Mouse (Mus musculus) intestine, embryonic 16.5 days (tissue): ENCODE results near the gene Dixdc1. TPM values are rescaled to one million over a fixed set of nuclear protein-coding genes. Genes with fewer than 3 reads are reported as not detected.
A peak's percentile ranks its signal among the peaks of the same experiment; 100 is the strongest.

Experiments used
- ATAC-seq: fragments of 200-750 bp; cut with Nextera tagmentation; 2 replicates; pipeline ENCODE4 v1.8.0; 2017; ENCODE audit warnings: moderate TSS enrichment, moderate library complexity
- H3K27ac ChIP-seq: fragments of 300-500 bp; sonication (generic); 2 replicates; pipeline ENCODE4 v1.5.1; 2014; ENCODE audit warnings: mild to moderate bottlenecking, low read length
- H3K27me3 ChIP-seq: fragments of 300-500 bp; sonication (generic); replicated peaks from 2 replicates; pipeline ENCODE4 v1.6.1; 2014; ENCODE audit warnings: low read length, control low read depth, mixed read lengths; ENCODE audit not compliant: control insufficient read depth, insufficient read depth
- H3K36me3 ChIP-seq: fragments of 300-500 bp; sonication (generic); 2 replicates; pipeline ENCODE4 v1.6.1; 2014; ENCODE audit warnings: low read length, control low read depth; ENCODE audit not compliant: control insufficient read depth, insufficient read depth
- H3K4me1 ChIP-seq: fragments of 300-500 bp; sonication (generic); 2 replicates; pipeline ENCODE4 v1.6.1; 2014; ENCODE audit warnings: low read length, control low read depth, mixed read lengths; ENCODE audit not compliant: control insufficient read depth, insufficient read depth
- H3K4me2 ChIP-seq: fragments of 300-500 bp; sonication (generic); 2 replicates; pipeline ENCODE4 v1.6.1; 2014; ENCODE audit warnings: low read depth, low read length, control low read depth
- H3K4me3 ChIP-seq: fragments of 300-500 bp; sonication (generic); 2 replicates; pipeline ENCODE4 v1.5.1; 2014; ENCODE audit warnings: mild to moderate bottlenecking, low read length
- H3K9ac ChIP-seq: fragments of 300-500 bp; sonication (generic); 2 replicates; pipeline ENCODE4 v1.6.1; 2014; ENCODE audit warnings: low read depth, low read length
- H3K9me3 ChIP-seq: fragments of 300-500 bp; sonication (generic); 2 replicates; pipeline ENCODE4 v1.6.1; 2016; ENCODE audit warnings: low read length, control low read depth; ENCODE audit not compliant: control insufficient read depth
- WGBS: fragments of 180-500 bp; shearing (Covaris S2); extraction: QIAGEN DNeasy Blood & Tissue Kit; methylation state at CpG from one replicate; pipeline ENCODE4 v1.1.7; 2014; 5-methylcytosine and 5-hydroxymethylcytosine counted together
- polyA plus RNA-seq: library from polyadenylated mRNA; unstranded; fragments of >200 nt; fragmentation: Nextera tagmentation; extraction: Ambion mirVana; gene quantifications from 2 replicates; pipeline ENCODE4 v1.2.1, GENCODE M21; 2015

The Dixdc1 gene
- polyA plus RNA-seq, 1 experiment from 2014 or later, result 4.8 TPM

DNA sequence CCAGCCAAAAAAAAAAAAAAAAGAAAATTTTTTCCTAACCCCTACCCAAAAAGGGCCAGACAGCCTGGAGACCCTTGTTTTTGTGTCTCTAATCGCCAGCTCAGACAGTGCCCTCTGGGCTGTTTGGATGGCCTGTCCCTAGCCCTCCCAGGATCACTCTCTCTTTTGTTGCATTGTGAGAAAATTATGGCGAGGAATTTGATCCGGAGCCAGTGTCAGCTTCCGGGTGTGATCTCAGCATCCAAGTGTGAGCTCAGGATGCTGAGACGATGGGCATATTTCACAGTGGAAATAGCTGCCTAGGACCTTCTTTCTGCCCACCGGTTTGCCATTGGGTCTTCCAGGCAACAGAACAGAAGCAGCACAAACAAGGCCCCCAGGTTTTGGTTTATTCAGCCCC, 11.4 kb upstream of the Dixdc1 start:
- peaks cover 7% of the 10 kb centered on the region; the same call in 1 of the 2 replicates for H3K4me1 ChIP-seq
- no peak overlapping the region for H3K27ac ChIP-seq
- 78% methylated on average over 6 of the region's 6 CpGs for WGBS
- no peaks in the 10 kb centered on the region for H3K9me3 ChIP-seq
- H3K4me2 ChIP-seq, result no peak overlapping the region
- H3K27me3 ChIP-seq, result no peaks in the 10 kb centered on the region
- no peak overlapping the region for H3K4me3 ChIP-seq
- H3K9ac ChIP-seq, result no peak overlapping the region
- H3K36me3 ChIP-seq, result no peaks in the 10 kb centered on the region
- no peak for ATAC-seq

- H3K36me3 ChIP-seq, result no peaks in the 10 kb centered on the region
- peak within 1 kb of the TSS; percentile 55 for H3K4me2 ChIP-seq
- H3K27me3 ChIP-seq, result no peaks in the 10 kb centered on the region
- peak within 1 kb of the TSS; percentile 58 for H3K4me3 ChIP-seq
- no peaks in the 10 kb centered on the region for H3K9me3 ChIP-seq
- H3K27ac ChIP-seq, result peak within 1 kb of the TSS; percentile 93
- ATAC-seq, result peak; percentile 90
- H3K4me1 ChIP-seq, result no peaks in the 10 kb centered on the region
- under 1% methylated on average over 19 of the region's 19 CpGs for WGBS
- peak within 1 kb of the TSS; percentile 68 for H3K9ac ChIP-seq
These were observed 6.9 kb upstream of the Dixdc1 start, which contains the start of gene 2310030G06Rik for GRCm38 (mm10) chr9:50746214-50746677. 2310030G06Rik (minus strand) TSS chr9:50746536.

GRCm38 (mm10) chr9:50745806-50746205, 6.5 kb upstream of the Dixdc1 start:
- H3K4me2 ChIP-seq, result peak overlapping the region; percentile 55
- ATAC-seq, result peak; percentile 72
- no peaks in the 10 kb centered on the region for H3K9me3 ChIP-seq
- H3K4me3 ChIP-seq, result peak overlapping the region; percentile 58
- H3K4me1 ChIP-seq, result no peaks in the 10 kb centered on the region
- peak overlapping the region; percentile 68 for H3K9ac ChIP-seq
- peak overlapping the region; percentile 93 for H3K27ac ChIP-seq
- H3K36me3 ChIP-seq, result no peaks in the 10 kb centered on the region
- 11% methylated on average over 7 of the region's 7 CpGs for WGBS
- H3K27me3 ChIP-seq, result no peaks in the 10 kb centered on the region

GRCm38 (mm10) chr9:50742744-50743143, 3.4 kb upstream of the Dixdc1 start:
- no peak for ATAC-seq
- no peak overlapping the region for H3K27ac ChIP-seq
- 74% methylated on average over 2 of the region's 2 CpGs for WGBS
- H3K9ac ChIP-seq, result no peak overlapping the region
- peaks cover 5% of the 10 kb centered on the region; the same call in 1 of the 2 replicates for H3K4me1 ChIP-seq
- no peak overlapping the region for H3K4me3 ChIP-seq
- H3K4me2 ChIP-seq, result no peak overlapping the region
- H3K27me3 ChIP-seq, result no peaks in the 10 kb centered on the region
- no peaks in the 10 kb centered on the region for H3K36me3 ChIP-seq
- no peaks in the 10 kb centered on the region for H3K9me3 ChIP-seq

DNA sequence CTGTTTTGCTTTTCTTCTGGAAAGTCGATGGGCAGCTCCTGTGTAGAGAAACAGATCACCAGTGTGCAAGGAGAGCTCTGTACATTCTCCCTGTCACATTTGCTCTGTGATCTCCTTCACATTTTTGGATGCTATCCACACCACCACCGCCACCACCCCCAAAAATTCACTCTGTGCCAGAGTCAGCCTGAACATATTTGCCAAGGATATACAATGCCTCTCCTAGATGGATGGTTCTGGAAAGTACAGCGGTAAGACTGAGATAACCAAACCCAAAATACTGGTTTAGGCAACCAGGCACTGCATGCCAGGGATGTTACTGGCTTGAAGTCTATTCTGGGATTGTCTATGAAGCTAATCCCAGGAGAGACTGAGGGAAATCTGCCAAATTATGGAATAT, 2.9 kb upstream of the Dixdc1 start:
- no peak for ATAC-seq
- Histone ChIP-seq H3K36me3 (no peaks in the 10 kb centered on the region), H3K27ac (no peak overlapping the region), H3K4me1 (peaks cover 5% of the 10 kb centered on the region; the same call in 1 of the 2 replicates), H3K9ac (no peak overlapping the region), H3K9me3 (no peaks in the 10 kb centered on the region), H3K27me3 (no peaks in the 10 kb centered on the region), H3K4me3 (no peak overlapping the region), H3K4me2 (no peak overlapping the region)
- 82% methylated on average over 3 of the region's 3 CpGs for WGBS

- 86% methylated on average over 14 of the region's 14 CpGs for WGBS
- no peak overlapping the region for H3K27ac ChIP-seq
- no peaks in the 10 kb centered on the region for H3K9me3 ChIP-seq
- no peak for ATAC-seq
- no peak overlapping the region for H3K4me3 ChIP-seq
- H3K9ac ChIP-seq, result no peak overlapping the region
- H3K36me3 ChIP-seq, result no peaks in the 10 kb centered on the region
- H3K4me1 ChIP-seq, result peaks cover 5% of the 10 kb centered on the region; the same call in 1 of the 2 replicates
- no peak overlapping the region for H3K4me2 ChIP-seq
- H3K27me3 ChIP-seq, result no peaks in the 10 kb centered on the region
These were observed 1.8 kb upstream of the Dixdc1 start for GRCm38 (mm10) chr9:50740867-50741784.

DNA sequence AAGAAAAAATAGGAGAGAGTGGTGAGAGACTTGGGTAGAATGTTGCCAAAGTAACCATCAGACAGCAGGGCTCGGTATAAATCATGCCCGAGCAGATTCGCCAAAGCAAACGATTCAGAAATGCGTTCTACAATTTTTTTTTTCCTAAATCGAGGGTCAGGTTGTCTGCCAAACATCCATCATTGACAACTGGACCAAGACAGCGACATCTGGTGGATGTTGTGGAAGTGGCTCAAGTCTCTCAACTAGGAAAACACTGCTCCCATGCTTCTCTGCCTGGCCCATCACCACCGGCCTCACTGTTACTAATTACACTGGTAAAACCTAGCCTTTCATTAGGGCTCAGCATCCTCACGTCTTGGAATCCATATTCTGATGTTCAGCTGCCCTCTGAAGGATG, 4.3 kb downstream of the Dixdc1 start:
- Histone ChIP-seq H3K4me3 (no peak overlapping the region), H3K4me1 (peaks cover 5% of the 10 kb centered on the region; the same call in 1 of the 2 replicates), H3K4me2 (0 out of 2 replicates have a peak overlapping the region, but pooled peaks have one; percentile 19), H3K27me3 (no peaks in the 10 kb centered on the region), H3K36me3 (no peaks in the 10 kb centered on the region), H3K9ac (no peak overlapping the region), H3K9me3 (no peaks in the 10 kb centered on the region), H3K27ac (no peak overlapping the region)
- 4% methylated on average over 9 of the region's 9 CpGs for WGBS
- no peak for ATAC-seq

DNA sequence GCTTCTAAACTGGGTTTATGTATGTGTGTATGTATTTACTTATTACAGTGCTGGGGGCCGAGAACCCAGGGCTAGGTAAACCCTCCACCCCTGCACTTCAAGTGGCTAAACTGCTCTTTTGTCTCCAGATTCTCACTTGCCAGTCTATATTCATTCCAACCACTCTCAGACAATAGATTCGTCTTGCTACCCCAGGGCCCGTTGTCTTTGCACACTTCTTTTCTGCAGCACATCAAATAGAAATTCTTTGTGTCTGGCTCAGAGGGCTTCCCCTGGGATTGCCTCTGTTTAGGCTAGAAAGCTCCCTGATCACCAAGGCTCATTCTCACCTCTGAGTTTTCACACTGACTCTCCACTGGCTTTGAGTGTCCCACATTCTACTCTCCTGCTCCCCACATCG, 6.8 kb downstream of the Dixdc1 start:
- H3K9me3 ChIP-seq, result no peaks in the 10 kb centered on the region
- H3K36me3 ChIP-seq, result no peaks in the 10 kb centered on the region
- H3K4me1 ChIP-seq, result no peaks in the 10 kb centered on the region
- no peak overlapping the region for H3K9ac ChIP-seq
- no peak for ATAC-seq
- H3K27ac ChIP-seq, result no peak overlapping the region
- WGBS, result 32% methylated on average over 4 of the region's 4 CpGs
- H3K27me3 ChIP-seq, result no peaks in the 10 kb centered on the region
- no peak overlapping the region for H3K4me3 ChIP-seq
- no peak overlapping the region for H3K4me2 ChIP-seq

DNA sequence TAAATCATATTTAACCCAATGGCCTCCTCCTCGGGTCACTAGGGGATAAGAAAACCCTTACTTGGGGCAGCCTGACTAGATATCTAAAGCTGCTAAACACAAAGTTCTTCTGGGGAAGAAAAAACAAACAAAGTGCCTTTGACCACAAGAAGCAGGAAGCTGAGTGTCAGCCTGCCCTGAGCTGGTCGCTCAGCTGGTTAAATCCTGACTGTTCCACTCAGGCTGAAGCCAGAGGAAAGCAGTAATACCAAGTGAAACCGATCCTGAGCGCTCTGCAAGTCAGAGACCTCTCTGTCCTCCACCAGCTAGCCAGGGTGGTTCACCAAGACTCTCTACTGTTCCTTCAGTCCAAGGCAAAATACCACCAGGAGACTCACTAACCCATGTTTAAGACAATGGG, 9.7 kb downstream of the Dixdc1 start:
- no peak overlapping the region for H3K9ac ChIP-seq
- H3K4me2 ChIP-seq, result no peak overlapping the region
- no peaks in the 10 kb centered on the region for H3K4me1 ChIP-seq
- no peaks in the 10 kb centered on the region for H3K9me3 ChIP-seq
- no peak overlapping the region for H3K4me3 ChIP-seq
- no peak overlapping the region for H3K27ac ChIP-seq
- H3K27me3 ChIP-seq, result no peaks in the 10 kb centered on the region
- no peak for ATAC-seq
- WGBS, result 39% methylated on average over 4 of the region's 4 CpGs
- H3K36me3 ChIP-seq, result no peaks in the 10 kb centered on the region
